Mouse (Mus musculus) forebrain, embryonic 15.5 days (tissue): Measurements from ENCODE around the gene Cacna1g. TPM values are rescaled to one million over a fixed set of nuclear protein-coding genes. Genes with fewer than 3 reads are reported as not detected.

Experiments used
- ATAC-seq: fragments of 200-750 bp; cut with Nextera tagmentation; replicated peaks from 2 replicates; pipeline ENCODE4 v1.8.0; 2017; ENCODE audit warnings: mild to moderate bottlenecking, moderate TSS enrichment, moderate library complexity
- H3K27ac ChIP-seq: fragments of 300-500 bp; sonication (generic); replicated peaks from 2 replicates; pipeline ENCODE4 v1.5.1; 2015; ENCODE audit warnings: mild to moderate bottlenecking, inconsistent platforms
- H3K27me3 ChIP-seq: fragments of 300-500 bp; sonication (generic); 2 replicates; pipeline ENCODE4 v1.6.1; 2015; ENCODE audit warnings: inconsistent platforms
- H3K36me3 ChIP-seq: fragments of 300-500 bp; sonication (generic); 2 replicates; pipeline ENCODE4 v1.6.1; 2015; ENCODE audit warnings: mild to moderate bottlenecking, inconsistent platforms
- H3K4me1 ChIP-seq: fragments of 300-500 bp; sonication (generic); 2 replicates; pipeline ENCODE4 v1.6.1; 2015; ENCODE audit warnings: inconsistent platforms
- H3K4me2 ChIP-seq: fragments of 300-500 bp; sonication (generic); replicated peaks from 2 replicates; pipeline ENCODE4 v1.6.1; 2015; ENCODE audit warnings: mild to moderate bottlenecking, inconsistent platforms
- H3K4me3 ChIP-seq: fragments of 300-500 bp; sonication (generic); 2 replicates; pipeline ENCODE4 v1.5.1; 2015; ENCODE audit warnings: mild to moderate bottlenecking, inconsistent platforms
- H3K9ac ChIP-seq: fragments of 300-500 bp; sonication (generic); replicated peaks from 2 replicates; pipeline ENCODE4 v1.6.1; 2015; ENCODE audit warnings: mild to moderate bottlenecking, inconsistent platforms
- H3K9me3 ChIP-seq: fragments of 300-500 bp; sonication (generic); 2 replicates; pipeline ENCODE4 v1.6.1; 2016; ENCODE audit warnings: inconsistent platforms
- WGBS: fragments of 180-500 bp; shearing (Covaris S2); methylation state at CpG from one replicate; pipeline ENCODE4 v1.1.7; 2015; ENCODE audit warnings: mixed read lengths; 5-methylcytosine and 5-hydroxymethylcytosine counted together
- polyA plus RNA-seq: library from polyadenylated mRNA; unstranded; fragments of >200 nt; fragmentation: Nextera tagmentation; extraction: Ambion mirVana; gene quantifications from 2 replicates; pipeline ENCODE4 v1.2.1, GENCODE M21; 2015

Cacna1g gene
- 6.8 and 9.2 TPM in 2 replicates for polyA plus RNA-seq

DNA sequence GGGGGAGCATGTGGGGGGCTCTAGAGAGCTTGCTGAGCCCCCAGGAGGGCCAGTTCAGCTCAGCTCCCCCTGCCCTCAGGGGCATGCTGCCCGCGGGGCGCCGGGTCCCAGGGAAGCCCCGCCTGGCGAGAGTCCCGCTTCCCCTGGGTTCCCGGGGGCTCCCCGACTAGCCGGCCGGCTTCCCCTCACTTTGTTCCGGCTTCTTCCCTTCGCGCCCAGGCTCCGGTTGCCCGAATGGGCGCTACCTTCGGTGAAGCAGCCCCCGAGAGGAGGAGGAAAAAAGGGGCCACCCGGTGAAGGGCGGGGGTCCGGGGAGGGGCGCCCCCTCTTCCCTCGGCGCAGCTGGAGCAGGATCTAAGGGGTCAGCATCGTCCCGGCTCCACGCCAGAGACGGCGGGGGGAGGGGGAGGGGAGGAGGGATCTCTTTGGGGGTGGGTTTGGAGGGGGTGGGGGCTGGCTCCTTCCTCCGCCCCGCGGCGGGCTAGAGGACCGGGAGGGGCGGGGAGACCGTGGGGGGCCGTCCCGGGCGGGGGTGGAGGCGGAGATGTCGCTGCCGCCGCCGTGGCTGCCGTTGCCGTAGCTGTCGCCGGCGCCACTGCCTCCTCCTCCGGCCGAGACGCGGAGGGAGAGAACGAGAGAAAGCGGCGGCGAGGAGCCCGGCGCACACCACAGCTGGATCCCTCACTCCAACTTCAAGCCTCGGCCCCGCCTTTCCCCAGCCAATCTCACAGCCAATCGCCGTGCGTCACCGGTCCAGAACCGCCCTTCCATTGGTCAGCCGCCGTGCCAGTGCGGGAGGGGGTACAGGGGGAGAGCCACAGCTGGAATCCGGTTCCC, at the start of gene Cacna1g:
Gene Cacna1g (minus strand): TSS at position 492 of the 837 bp plus-strand sequence.
- Histone ChIP-seq H3K27me3 (peaks cover 19% of the 10 kb centered on the region), H3K9ac (peak within 1 kb of the TSS; percentile 71), H3K4me3 (peak within 1 kb of the TSS; percentile 68), H3K9me3 (no peaks in the 10 kb centered on the region), H3K4me1 (peaks cover 63% of the 10 kb centered on the region), H3K4me2 (peak within 1 kb of the TSS; percentile 97), H3K27ac (peak within 1 kb of the TSS; percentile 69), H3K36me3 (no peaks in the 10 kb centered on the region)
- ATAC-seq = peak; percentile 86
- WGBS = 0% methylated on average over 46 of the region's 71 CpGs

GRCm38 (mm10) chr11:94521219-94521843, 47.3 kb upstream of the Cacna1g start, which contains the start of gene Mycbpap:
Mycbpap (minus strand) TSS chr11:94521742.
- H3K4me3 ChIP-seq = peak within 1 kb of the TSS; percentile 48
- no peaks in the 10 kb centered on the region for H3K9me3 ChIP-seq
- peaks cover 8% of the 10 kb centered on the region for H3K4me1 ChIP-seq
- H3K27me3 ChIP-seq = no peaks in the 10 kb centered on the region
- under 1% methylated on average over 42 of the region's 42 CpGs for WGBS
- peak; percentile 78 for ATAC-seq
- peak within 1 kb of the TSS; percentile 49 for H3K9ac ChIP-seq
- no peaks in the 10 kb centered on the region for H3K36me3 ChIP-seq
- no peak within 1 kb of the TSS for H3K27ac ChIP-seq
- peak within 1 kb of the TSS; percentile 93 for H3K4me2 ChIP-seq

GRCm38 (mm10) chr11:94513452-94513851, 39.5 kb upstream of the Cacna1g start:
- Histone ChIP-seq H3K4me3 (no peak overlapping the region), H3K27ac (no peak overlapping the region), H3K27me3 (no peaks in the 10 kb centered on the region), H3K9me3 (no peaks in the 10 kb centered on the region), H3K4me2 (no peak overlapping the region), H3K36me3 (no peaks in the 10 kb centered on the region), H3K9ac (no peak overlapping the region), H3K4me1 (no peaks in the 10 kb centered on the region)
- ATAC-seq = no peak
- 67% methylated on average over 9 of the region's 9 CpGs for WGBS

GRCm38 (mm10) chr11:94508976-94509375, 35.0 kb upstream of the Cacna1g start:
- Histone ChIP-seq H3K9ac (no peak overlapping the region), H3K27ac (no peak overlapping the region), H3K4me2 (no peak overlapping the region), H3K4me3 (no peak overlapping the region), H3K36me3 (no peaks in the 10 kb centered on the region), H3K4me1 (no peaks in the 10 kb centered on the region), H3K27me3 (no peaks in the 10 kb centered on the region), H3K9me3 (no peaks in the 10 kb centered on the region)
- no peak for ATAC-seq
- WGBS = 91% methylated on average over 10 of the region's 10 CpGs

DNA sequence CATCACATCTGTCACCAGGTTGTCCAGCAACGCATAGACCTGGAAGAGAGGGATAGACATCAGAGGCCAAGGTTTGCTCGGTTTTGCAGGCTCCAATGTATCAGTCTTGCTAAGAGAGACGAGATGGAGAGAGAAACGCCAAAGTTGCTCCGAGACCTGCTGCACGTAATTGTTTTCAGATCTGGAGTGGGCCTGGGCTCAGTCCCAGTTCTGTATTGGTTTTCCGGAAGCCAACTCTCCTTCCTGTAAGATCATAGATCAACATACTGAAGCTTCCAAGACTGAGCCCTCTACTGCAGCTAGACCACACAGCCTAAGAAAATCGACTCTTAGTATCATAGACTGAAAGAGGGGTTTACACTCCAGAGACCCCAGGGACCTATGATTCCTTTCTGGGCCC, 27.5 kb upstream of the Cacna1g start:
- WGBS = 91% methylated on average over 8 of the region's 8 CpGs

GRCm38 (mm10) chr11:94500362-94500761, 26.4 kb upstream of the Cacna1g start:
- H3K9ac ChIP-seq = no peak overlapping the region
- no peaks in the 10 kb centered on the region for H3K9me3 ChIP-seq
- no peak for ATAC-seq
- H3K27me3 ChIP-seq = peaks cover 11% of the 10 kb centered on the region; the same call in 1 of the 2 replicates
- peaks cover 23% of the 10 kb centered on the region for H3K4me1 ChIP-seq
- H3K4me2 ChIP-seq = no peak overlapping the region
- H3K36me3 ChIP-seq = no peaks in the 10 kb centered on the region
- 37% methylated on average over 8 of the region's 8 CpGs for WGBS
- no peak overlapping the region for H3K27ac ChIP-seq
- no peak overlapping the region for H3K4me3 ChIP-seq

More for the DNA sequence above, 27.5 kb upstream of the Cacna1g start:
- Histone ChIP-seq H3K27ac (no peak overlapping the region), H3K9ac (no peak overlapping the region), H3K4me2 (no peak overlapping the region), H3K27me3 (peaks cover 11% of the 10 kb centered on the region; the same call in 1 of the 2 replicates), H3K36me3 (no peaks in the 10 kb centered on the region), H3K4me1 (peaks cover 23% of the 10 kb centered on the region), H3K4me3 (no peak overlapping the region), H3K9me3 (no peaks in the 10 kb centered on the region)
- ATAC-seq = no peak

DNA sequence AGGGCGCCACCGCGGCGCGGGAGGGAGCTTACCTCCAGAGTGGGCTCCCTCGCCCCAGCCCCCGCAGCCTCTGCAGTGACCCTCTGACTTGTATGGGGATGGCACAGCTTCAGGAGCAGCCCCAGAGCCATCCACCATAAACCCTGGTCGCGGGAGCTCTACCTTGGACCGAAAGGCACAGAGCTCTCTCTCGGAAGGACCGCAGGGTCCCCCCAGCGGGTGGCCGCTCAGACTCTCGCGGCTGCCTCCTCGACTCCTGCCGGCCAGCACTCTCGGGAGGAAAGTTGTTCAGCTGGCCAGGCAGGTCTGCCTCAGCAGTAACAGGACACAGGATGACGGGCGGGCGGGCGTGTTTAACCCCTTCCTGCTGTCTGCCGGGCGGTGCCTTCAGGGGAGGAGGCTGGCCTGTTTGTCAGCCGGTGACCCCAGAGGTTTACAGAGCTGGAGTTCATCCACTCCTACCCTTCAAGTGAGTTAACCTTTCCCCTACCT, 25.7 kb upstream of the Cacna1g start, which contains the start of gene Epn3:
Gene Epn3 (minus strand): TSS at position 314 of the 492 bp plus-strand sequence.
- Histone ChIP-seq H3K9ac (peak within 1 kb of the TSS; percentile 18; the same call in 1 of the 2 replicates), H3K27me3 (peaks cover 11% of the 10 kb centered on the region; the same call in 1 of the 2 replicates), H3K4me3 (peak within 1 kb of the TSS; percentile 24), H3K27ac (no peak within 1 kb of the TSS), H3K4me2 (peak within 1 kb of the TSS; percentile 45), H3K4me1 (peaks cover 23% of the 10 kb centered on the region), H3K9me3 (no peaks in the 10 kb centered on the region), H3K36me3 (no peaks in the 10 kb centered on the region)
- ATAC-seq = 0 out of 2 replicates have a peak, but pooled peaks have one; percentile 49
- WGBS = 2% methylated on average over 26 of the region's 26 CpGs

DNA sequence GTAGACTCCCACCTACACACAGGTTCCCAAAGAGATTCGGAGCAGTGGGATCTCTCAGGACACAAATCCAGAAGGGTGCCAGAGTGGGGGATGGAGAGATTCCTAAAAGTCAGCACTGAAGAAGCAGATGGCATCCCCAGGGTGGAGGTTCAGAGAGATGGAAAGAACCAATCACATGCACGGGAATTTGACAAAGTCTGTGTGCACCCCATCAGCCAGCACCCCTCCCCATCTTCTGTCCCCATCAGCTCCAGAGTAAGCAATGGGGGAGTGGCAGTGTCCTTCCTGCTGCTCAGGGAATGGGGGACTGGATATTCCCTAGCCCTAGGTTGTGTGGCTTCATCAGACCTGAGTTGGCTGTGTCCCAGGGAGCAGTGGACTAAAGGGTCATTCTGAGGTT, 25.0 kb upstream of the Cacna1g start:
- H3K27ac ChIP-seq = no peak overlapping the region
- no peaks in the 10 kb centered on the region for H3K9me3 ChIP-seq
- peak overlapping the region; percentile 45 for H3K4me2 ChIP-seq
- H3K36me3 ChIP-seq = no peaks in the 10 kb centered on the region
- H3K4me3 ChIP-seq = peak overlapping the region; percentile 24
- H3K27me3 ChIP-seq = peaks cover 11% of the 10 kb centered on the region; the same call in 1 of the 2 replicates
- peaks cover 23% of the 10 kb centered on the region for H3K4me1 ChIP-seq
- 8% methylated on average over 2 of the region's 2 CpGs for WGBS
- H3K9ac ChIP-seq = no peak overlapping the region
- ATAC-seq = peak; percentile 24; the same call in 1 of the 2 replicates

DNA sequence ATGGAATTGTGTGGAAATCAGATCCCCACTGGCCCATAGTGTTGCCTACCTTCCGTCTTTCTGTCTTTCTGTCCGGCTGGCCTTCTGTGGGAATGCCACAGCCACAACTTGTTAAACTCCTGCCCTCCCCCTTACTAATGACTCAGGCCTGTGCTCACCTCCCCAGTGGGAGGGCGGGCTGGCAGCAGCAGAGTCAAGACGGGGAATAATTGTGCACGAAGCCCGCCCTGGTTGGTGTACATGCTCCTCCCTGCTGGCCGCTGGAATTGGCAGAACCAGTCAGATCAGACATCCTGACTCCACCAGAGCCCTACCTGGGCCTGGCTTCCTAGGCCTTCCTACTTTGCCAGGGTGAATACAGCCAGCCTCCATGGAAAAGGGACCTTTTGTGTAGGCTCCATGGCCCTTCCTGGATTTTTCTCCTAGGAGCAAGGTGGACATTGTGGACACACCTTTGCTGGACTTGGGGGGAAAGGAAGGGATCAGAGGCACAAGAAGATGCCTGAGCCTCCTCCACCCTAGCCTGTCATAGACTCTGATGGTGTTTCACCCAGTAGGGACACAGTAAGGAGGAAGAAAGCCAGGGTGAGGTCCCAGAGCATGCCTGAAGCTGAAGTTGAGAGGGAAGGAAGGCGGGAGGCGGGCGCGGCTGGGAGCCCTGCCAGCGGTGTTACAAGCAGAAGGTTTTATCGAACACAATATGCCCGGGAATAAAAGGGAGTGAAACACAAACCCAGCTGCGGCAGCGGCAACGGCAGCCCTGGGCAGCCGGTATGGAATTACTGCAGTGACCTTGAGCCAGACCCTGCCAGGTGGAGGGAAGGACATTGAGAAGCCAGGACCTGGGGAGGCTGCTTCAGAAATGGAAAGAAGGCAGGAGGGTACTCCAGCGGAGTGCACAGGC, 24.3 kb upstream of the Cacna1g start:
- H3K9me3 ChIP-seq = no peaks in the 10 kb centered on the region
- WGBS = 13% methylated on average over 19 of the region's 19 CpGs
- peak overlapping the region; percentile 27; the same call in 1 of the 2 replicates for H3K9ac ChIP-seq
- peak overlapping the region; percentile 45 for H3K4me2 ChIP-seq
- no peak overlapping the region for H3K27ac ChIP-seq
- peaks cover 11% of the 10 kb centered on the region; the same call in 1 of the 2 replicates for H3K27me3 ChIP-seq
- ATAC-seq = peak; percentile 39; the same call in 1 of the 2 replicates
- H3K36me3 ChIP-seq = no peaks in the 10 kb centered on the region
- peaks cover 23% of the 10 kb centered on the region for H3K4me1 ChIP-seq
- H3K4me3 ChIP-seq = 0 out of 2 replicates have a peak overlapping the region, but pooled peaks have one; percentile 2

- no peak overlapping the region for H3K4me2 ChIP-seq
- H3K4me3 ChIP-seq = no peak overlapping the region
- H3K27me3 ChIP-seq = peaks cover 8% of the 10 kb centered on the region; the same call in 1 of the 2 replicates
- ATAC-seq = no peak
- 82% methylated on average over 3 of the region's 3 CpGs for WGBS
- H3K9me3 ChIP-seq = no peaks in the 10 kb centered on the region
- no peak overlapping the region for H3K27ac ChIP-seq
- H3K9ac ChIP-seq = no peak overlapping the region
- H3K4me1 ChIP-seq = peaks cover 30% of the 10 kb centered on the region
- no peaks in the 10 kb centered on the region for H3K36me3 ChIP-seq
Observed at GRCm38 (mm10) chr11:94495415-94495814, 21.4 kb upstream of the Cacna1g start.

DNA sequence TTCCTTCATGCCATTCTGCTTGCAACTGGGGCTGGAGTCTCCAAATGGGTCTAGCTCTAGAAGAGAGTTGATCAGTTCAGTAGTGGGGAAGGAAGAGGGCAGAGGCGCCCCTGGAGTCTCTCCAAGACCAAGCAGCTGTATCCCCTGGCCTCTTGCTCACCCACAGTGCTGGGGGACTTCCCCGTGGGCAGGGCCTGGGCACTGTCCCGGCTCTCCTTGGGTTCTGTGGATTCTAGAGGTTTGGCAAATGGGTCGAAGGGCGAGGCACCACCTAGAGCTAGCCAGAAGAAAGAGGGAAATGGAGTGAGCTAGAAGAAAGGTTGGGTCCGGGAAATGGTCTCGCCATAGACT, 17.7 kb upstream of the Cacna1g start:
- Histone ChIP-seq H3K4me3 (peak overlapping the region; percentile 66), H3K9me3 (no peaks in the 10 kb centered on the region), H3K36me3 (no peaks in the 10 kb centered on the region), H3K27ac (no peak overlapping the region), H3K4me2 (peak overlapping the region; percentile 84), H3K27me3 (no peaks in the 10 kb centered on the region), H3K4me1 (peaks cover 7% of the 10 kb centered on the region), H3K9ac (peak overlapping the region; percentile 81; the same call in 1 of the 2 replicates)
- ATAC-seq = peak; percentile 1; the same call in 1 of the 2 replicates
- WGBS = 69% methylated on average over 7 of the region's 7 CpGs
